Mouse (Mus musculus) testis, postnatal 10 days (tissue): Measurements from ENCODE around the gene Gm29735.
"Not testable (repeated sequence)": the region's sequence is repeated elsewhere in the genome, so short reads cannot be mapped to it uniquely, and the experiment has no call there.

ENCODE experiments used
- DNase-seq: peaks from one replicate; pipeline ENCODE4 v3.0.0; 2021; ENCODE audit warnings: low spot score

Gene Gm29735

GRCm38 (mm10) chr7:142120629-142121028 lies 36.3 kb downstream of the Gm29735 start, which contains the start of gene Gm45618:
Gene Gm45618, minus strand, starts transcription at chr7:142120729.
- not testable (repeated sequence) for DNase-seq

- DNase-seq: no peak
These were observed 37.3 kb downstream of the Gm29735 start for GRCm38 (mm10) chr7:142119632-142120031.
